Mouse (Mus musculus): Measurements from ENCODE around the gene Ercc4.
"Not testable (repeated sequence)": the region's sequence is repeated elsewhere in the genome, so short reads cannot be mapped to it uniquely, and the experiment has no call there.

Ercc4 gene

DNA sequence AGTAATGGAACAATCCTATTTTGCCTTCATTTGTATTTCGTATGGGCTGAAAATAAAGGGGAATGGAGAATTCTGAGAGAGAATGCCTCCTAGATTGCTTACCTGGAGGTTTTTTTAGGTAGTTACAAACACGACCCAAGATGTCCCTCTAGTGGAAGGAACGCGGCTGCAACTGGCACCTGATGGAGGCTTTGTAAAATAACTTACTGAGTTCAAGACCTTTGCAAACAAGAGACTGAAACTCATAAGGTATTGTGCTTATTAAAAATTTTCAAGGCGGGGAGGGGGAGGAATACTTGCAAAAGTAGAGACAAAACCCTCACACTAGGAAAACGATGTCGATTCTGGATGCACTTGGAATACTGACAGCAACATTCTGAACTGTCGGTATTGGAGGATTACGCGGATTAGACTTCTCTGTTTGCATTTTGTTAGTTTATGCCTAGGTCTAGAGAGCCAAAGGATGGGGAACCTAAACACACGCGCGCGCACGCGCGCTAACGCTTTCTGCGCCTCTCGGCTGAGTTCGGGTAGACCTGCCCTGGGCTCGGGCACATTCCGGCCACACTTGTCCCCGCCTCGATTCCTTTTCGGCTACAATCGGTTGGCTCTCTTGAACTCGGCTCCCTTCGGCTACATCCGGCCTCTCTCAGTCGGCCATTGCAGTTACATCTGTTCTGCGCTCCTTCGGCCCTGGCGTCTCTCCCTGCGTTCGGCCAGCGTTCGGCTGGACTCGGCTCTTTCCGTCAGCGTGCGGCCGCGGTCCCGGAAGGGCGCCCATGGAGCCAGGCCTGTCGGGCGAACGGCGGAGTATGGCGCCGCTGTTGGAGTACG, at the start of gene Ercc4:
Gene Ercc4, plus strand, starts transcription at position 529 of the 834 bp plus-strand sequence.
- peak; percentile 91 for DNase-seq (ENCODE audit: extremely low read depth, low read depth)

DNA sequence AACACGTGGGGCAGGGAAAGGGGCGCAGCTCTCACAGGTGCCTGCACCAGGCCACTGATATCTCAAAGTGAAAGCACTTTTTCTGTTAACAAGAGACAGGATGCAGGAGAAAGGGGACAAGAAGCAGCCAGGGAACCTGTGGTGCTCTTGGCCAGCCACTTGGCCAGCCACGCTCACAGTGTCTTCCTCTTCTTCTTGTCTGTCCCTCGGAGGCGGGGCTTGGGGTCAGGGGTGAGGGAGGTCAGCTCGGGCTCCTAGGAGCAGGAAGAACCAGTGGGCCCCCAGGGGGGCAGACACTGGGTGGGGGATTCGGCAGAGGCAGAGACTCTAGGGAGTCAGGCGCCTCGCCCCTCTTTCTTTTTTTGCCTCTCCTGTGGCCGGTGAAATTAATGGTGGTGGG, 48.4 kb upstream of the Ercc4 start:
- no peak for DNase-seq (ENCODE audit: extremely low read depth, low read depth)

DNA sequence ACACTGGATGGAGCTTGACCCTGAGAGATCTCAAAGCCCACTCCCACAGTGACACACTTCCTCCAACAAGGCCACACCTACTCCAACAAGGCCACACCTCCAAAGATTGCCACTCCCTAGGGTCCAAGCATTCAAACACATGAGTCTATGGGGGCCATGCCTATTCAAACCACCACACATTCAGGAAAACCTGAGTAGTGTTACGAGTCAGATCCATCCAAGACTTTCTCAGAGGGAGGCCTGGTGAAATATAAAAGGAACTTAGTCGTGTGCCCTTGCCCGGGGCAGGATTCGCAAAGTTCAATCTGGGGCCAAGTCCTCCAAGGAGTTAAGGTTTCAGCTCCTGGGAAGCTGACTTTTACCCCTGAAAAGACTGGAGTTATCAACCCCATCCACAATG, 35.3 kb upstream of the Ercc4 start:
- DNase-seq (ENCODE audit: extremely low read depth, low read depth) = no peak

DNA sequence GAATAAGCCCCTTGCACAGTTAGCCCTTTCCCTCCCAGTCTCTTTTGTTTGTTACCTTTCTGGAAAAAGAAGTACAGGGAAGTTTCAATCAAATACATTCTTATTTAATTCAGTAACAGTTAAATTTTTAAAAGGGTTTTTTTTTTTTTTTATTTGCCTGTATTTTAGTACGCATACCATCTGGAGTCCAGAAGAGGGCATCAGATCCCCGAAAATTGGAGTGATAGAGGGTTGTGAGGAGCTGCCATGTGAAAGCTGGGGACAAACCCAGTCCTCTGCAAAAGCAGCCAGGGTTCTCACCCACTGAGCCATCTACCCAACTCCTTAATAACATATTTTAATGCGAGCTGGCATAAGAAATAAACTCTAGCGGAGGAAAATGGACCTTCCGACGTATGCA, 29.3 kb upstream of the Ercc4 start:
- DNase-seq (ENCODE audit: extremely low read depth, low read depth) = peak; percentile 1

DNA sequence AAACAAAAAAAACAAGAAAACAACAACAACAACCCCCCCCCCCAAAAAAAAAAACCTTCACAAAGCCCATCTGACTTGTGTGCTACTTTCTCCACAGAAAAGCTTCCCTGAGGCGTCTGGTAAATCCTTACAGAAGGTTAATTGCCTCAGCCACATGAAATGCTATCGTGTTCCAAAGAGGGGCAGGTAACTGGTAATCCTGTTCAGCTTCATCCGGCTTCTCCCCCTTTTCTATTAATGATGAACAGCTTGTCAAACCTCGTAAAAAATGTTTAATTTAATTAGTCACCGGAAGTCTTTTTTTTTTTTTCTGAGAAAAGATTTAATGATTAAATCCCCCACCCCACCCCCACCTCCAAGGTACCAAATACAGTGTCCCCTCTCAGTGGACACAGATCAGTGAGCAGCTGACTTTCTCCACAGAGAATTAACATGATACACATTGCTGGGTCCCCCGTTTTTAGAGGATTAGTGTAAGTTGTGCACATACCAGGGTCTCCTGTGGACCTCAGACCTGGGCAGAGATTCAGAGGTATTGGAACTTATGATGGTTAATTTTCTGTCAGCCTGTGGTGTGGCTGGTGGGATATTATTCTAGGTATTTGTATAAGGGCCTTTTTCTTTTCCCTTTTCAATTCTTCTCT, 26.2 kb upstream of the Ercc4 start:
- DNase-seq (ENCODE audit: extremely low read depth, low read depth) = no peak

DNA sequence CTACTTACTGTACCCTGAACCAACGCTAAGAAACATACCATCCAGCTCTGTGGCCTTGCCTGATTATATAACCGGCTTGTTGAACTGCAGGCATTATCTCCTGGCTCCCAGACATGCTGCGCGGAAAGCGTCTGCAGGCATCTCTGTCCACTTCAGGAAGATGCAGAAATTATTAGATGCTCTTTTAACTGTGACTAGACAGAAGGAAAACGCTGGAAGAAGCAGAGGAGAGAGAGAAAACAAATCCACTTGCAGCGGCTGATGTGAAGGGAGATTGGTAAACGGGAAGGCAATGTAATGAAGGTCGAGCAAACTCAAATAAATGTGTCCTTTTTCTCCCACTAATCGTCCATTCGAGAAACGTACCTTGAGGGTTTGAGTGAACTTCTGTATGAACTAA, 1.1 kb upstream of the Ercc4 start:
- no peak for DNase-seq (ENCODE audit: extremely low read depth, low read depth)

DNA sequence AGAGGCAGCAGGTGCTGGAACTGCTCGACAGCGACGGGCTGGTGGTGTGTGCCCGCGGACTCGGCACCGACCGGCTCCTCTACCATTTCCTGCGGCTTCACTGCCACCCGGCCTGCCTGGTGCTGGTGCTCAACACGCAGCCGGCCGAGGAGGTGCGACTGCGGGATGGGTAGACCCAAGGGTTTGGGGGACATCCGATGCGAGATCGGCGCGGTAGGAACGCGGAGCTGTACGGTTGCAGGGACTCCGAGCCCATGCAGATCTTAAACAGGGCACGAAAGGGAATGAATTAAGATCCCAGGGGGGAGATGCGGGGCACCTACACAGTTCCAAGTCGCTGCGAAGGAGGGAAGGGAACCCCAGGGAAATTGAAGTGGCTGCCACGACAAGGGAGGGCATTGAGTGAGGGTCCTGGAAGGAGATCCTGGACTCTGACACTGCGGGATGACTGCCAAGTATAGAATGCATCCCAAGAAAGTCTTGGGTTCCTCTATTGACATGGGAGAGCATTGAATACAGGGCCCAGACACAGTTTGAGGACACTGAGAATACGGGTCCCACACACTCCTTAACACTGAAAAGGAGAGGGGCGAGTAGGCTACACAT, 609 bp downstream of the Ercc4 start:
- DNase-seq (ENCODE audit: extremely low read depth, low read depth) = peak; percentile 8

DNA sequence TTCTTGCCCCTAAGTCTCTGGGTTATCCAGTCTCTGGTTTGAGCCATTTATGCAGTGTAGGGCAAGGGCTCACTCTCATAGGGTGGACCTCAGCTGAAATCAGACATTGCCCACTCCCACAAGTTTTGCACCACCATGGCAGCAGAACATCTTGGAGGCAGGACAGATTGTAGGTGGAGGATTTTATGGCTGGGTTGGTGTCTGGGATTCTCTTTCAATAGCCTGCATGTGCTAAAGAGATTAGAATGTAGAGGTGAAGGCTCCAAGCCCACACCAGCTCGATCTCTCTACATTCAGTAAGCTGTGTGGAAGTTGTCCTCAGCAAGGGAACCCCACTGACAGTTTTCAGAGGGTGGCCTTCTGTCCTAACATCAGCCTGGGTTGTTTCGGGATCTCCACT, 5.3 kb downstream of the Ercc4 start:
- no peak for DNase-seq (ENCODE audit: extremely low read depth, low read depth)

DNA sequence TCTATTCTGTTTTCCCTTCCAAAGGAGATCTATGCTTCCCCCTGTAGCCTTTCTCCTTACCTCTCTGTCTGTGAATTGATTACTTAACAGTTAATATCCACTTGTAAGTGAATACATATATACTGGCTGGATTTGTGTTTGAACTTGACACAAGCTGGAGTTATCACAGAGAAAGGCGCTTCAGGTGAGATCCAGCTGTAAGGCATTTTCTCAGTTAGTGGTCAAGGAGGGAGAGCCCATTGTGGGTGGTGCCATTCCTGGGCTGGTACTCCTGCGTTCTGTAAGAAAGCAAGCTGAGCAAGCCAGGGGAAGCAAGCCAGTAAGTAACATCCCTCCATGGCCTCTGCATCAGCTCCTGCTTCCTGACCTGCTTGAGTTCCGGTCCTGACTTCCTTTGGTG, 6.0 kb downstream of the Ercc4 start:
- not testable (repeated sequence) for DNase-seq (ENCODE audit: extremely low read depth, low read depth)

DNA sequence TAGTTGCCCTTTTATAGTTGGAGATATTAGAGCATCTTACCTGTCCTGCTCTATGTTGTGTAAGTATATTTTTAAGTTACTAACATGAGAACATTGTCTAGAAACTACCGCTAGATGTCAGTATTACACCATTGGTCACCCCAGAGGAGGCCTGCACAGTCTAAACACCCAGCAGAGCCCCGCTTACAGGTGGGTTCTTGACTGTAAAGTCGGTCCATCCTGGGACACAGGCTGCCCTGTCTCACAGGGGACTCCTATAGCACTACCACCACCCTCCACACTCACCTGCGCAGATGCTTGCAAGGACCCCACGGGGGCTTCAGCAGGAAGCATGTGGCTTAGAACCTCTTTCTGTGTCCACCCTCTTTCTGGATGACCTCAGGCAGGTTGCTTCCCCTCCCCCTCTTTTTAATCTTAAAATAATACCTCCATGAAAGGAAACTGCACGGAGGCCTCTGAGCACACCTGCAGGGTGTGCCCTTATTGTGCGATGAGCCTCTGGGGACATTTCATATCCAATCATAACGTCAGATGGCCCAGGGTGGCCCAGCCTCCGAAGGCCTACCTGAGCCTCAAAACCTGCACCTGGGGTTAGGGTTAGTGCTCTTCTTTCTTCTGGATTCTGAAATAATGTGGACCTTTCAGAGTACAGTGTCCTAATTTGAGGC, 7.9 kb downstream of the Ercc4 start:
- peak; percentile 46 for DNase-seq (ENCODE audit: extremely low read depth, low read depth)

DNA sequence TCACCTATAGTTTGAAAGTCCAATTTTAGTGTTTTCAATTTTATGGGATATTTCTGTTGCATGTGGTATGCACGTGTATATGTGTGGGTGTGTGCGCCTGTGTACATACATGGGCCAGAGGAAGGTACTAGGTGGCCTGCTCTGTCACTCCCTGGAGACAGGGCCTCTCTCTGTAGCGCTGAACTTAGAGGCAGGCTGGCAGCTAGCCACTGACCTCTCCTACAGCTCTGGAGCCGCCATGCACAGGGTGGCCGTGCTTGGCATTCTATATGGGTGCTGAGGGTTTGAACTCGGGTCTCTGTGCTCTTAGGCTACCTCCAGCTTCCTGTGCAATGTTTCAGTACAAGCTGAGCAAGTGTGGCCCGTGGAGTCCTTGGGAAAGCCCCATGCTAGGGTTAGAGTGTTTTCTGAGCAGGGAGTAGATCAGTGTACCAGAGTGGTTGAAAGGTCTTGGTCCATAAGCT, 8.5 kb downstream of the Ercc4 start:
- DNase-seq (ENCODE audit: extremely low read depth, low read depth) = no peak

DNA sequence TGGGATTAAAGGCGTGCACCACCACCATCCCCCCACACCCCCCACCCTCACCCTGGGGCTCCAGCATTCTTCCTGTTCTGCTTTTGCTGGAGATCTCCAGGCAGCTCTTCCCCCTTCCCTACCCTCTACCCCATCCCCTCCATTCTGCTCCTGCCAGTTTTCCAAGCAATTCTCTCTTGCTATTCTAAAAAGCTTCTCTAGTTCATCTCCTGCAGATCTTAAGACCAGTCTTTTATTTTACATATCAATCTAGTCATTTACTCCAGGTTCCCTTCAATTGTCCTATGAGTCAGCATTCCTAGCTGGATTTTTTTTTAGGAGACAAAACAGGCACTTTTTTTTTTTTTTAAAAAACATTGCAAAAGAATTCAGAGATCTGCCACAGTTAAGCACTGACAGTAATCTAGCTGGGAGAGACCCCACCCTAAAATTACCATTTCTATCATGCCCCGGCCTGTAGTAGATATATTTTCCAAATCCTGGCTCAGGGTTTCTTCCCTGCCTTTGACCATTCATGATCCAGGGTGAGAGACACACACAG, 9.3 kb downstream of the Ercc4 start:
- DNase-seq (ENCODE audit: extremely low read depth, low read depth) = no peak

DNA sequence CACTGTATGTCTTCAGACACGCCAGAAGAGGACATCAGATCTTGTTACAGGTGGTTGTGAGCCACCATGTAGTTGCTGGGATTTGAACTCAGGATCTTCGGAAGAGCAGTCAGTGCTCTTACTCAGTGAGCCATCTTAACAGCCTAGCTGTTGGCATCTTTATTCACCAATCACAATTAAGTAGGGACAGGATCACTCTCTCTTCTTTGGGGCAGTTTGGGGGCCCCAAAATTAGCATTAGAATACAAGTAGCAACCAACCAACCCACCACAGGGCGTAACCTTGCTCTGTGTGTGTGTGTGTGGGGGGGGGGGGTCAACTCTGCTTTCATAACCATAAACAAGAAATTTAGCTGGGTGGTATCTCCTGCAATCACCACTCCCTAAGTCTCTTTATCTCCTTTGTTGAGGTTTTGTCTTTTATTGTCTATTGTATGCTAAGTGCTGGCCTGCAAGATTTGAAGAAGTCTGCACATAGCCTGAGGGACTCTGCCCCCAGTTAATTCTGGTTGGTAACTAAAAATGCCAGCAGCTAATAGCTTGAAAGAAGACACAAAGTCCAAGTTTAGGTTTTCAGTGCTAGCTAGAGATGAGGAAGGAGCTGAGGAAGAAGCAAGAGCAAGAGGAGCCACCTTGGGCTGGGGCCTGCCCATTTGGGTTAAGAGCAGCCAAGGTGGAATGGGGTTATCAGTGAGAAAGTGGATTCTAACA, 10.3 kb downstream of the Ercc4 start:
- no peak for DNase-seq (ENCODE audit: extremely low read depth, low read depth)

DNA sequence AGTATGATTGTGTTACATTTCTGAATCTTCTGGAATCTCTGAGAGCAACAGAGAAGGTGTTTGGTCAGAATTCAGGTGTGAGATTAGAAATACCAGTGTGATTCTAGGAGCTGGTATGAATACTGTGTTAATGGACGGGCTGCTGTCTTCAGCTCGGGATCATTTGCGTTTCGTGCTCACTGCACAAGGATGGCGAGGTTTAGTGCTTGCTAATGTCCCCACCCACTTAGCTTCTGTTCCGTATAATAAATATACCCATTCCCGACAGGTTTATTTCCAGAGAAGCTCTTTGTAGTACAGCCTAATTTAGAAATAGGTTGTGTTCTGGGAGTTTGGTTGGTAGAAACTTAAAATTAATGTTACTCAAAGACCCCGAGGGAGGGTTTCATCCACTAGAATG, 15.9 kb downstream of the Ercc4 start:
- no peak for DNase-seq (ENCODE audit: extremely low read depth, low read depth)

DNA sequence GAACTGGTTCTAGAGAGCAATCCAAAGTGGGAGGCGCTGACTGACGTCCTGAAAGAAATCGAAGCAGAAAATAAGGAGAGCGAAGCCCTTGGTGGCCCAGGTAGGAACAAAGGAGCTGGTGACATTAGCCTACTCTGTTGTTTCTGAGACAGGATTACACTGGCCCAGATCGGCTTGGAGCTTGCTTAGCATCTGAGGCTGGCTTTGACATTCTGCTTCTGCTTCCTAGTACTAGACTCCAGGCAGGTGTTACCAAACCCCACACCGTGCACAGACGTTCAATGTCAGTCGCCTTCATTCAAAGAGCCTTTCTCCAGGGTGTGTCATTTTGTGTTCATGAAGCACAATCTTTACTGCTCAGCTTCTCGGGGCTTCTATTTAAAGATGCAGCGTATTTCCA, 18.1 kb downstream of the Ercc4 start:
- DNase-seq (ENCODE audit: extremely low read depth, low read depth) = no peak

DNA sequence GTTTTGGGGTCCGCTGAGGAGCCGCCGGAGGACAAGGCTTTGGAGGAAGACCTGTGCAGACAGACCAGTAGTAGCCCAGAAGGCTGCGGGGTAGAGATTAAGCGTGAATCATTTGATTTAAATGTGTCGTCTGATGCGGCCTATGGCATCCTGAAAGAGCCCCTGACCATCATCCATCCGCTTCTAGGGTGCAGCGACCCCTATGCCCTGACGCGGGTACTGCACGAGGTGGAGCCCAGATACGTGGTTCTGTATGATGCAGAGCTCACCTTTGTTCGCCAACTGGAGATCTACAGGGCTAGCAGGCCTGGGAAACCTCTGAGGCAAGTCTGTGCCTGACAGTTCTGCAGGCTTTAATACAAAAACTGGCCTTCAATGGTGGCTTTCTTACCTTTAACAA, 20.9 kb downstream of the Ercc4 start:
- no peak for DNase-seq (ENCODE audit: extremely low read depth, low read depth)

DNA sequence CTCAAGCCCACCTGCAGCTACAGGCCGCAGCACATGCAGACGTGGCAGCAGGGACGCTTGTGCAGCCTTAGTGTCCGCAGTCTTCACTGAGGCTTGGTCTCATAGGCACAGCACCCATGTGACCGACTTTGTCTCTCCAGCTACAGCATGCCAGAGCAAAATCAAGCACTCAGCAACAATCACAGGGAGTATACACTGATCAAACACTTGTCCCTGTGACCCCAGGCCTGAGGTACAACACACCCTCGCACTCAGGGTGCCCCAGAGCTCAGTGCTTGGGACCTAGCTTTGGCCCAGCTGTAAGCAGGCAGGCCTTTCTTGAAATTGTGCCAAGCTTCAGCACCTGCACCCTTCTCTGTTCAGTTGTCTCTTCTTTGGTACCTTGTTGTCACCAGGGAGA, 31.7 kb downstream of the Ercc4 start:
- no peak for DNase-seq (ENCODE audit: extremely low read depth, low read depth)

DNA sequence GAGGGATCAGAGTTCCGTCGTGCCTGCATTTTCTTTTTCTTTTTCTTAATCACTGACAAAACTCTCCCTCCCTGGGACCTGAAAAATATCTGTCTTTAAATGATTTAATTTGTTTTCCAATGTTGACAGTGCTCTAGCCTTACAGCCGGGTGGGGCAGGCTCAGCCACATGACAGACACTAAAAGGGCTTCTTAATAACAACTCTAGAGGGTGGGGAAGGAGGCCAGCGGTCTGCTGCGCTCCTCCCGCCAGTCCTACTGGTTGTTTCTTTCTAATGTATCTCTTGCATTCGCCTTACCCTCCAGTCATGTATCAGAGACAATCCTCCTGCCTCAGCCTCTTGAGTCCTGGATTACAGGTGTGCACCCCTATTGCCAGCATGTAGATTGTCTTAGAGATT, 34.4 kb downstream of the Ercc4 start:
- DNase-seq (ENCODE audit: extremely low read depth, low read depth) = no peak

DNA sequence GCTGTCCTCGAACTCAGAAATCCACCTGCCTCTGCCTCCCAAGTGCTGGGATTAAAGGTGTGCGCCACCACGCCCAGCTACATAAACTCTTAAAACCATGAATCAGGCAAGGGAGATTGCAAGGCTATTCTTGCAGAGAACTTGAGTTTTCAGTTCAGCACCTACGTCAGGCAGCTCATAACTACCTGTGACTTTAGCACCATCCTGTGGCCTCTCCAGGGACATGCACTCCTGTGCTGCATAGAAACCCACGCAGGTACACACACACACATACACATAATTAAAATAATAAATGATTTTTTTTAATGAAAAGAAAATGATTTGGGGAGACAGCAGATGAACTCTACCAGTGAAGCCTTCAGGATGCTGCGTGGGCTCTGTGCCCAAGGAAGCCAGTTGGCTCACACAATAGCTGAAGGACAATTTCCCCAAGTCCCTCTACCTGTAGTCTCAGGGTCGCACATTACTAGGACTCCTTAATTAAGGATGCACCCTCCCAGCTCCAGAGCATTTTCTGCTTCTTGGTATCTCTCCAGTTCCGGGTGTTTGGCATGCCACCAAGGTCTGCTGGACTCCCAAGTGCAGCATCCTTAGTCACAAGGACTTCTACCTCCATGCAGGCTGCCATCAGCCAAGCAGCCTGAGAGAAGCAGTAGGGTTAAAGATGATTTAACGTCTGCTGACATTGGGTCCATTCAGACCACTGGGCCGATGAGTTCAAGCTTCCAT, 35.4 kb downstream of the Ercc4 start:
- DNase-seq (ENCODE audit: extremely low read depth, low read depth) = no peak

DNA sequence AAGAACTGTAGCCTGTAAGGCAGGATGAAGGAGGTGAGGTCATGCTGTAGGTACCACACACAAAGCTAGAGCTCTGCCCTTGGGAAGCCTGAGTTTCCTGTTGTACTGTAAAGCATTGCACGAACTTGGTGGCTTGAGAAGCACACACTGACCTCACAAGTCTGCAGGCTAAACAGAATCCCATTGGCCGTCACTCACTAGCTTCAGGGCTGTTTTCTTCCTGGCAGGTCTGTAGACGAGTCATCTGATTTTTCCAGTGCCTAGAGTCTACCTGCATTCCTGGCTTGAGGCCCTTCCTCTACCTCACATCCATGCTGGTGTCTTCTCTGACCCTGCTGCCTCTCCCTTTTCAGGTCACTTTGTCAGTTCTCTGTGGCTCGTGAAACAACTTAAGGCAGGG, 36.7 kb downstream of the Ercc4 start:
- DNase-seq (ENCODE audit: extremely low read depth, low read depth) = no peak
